Mouse (Mus musculus) adrenal gland, adult 2 months (tissue): ENCODE measurements around the gene Lasp1. TPM values are rescaled to one million over a fixed set of nuclear protein-coding genes. Genes with fewer than 3 reads are reported as not detected.
A peak's percentile ranks its signal among the peaks of the same experiment; 100 is the strongest.

ENCODE experiments used
- DNase-seq: peaks from one replicate; pipeline ENCODE4 v3.0.0; 2021
- polyA plus RNA-seq: library from polyadenylated mRNA; depleted of rRNA; stranded (reverse); fragments of >200 nt; gene quantifications from 2 replicates; pipeline ENCODE4 v1.2.3, GENCODE M21; 2012
- total RNA-seq, 2 experiments: library from RNA; stranded (reverse); gene quantifications; 2 replicates each; pipeline ENCODE4 v1.2.3; 2021

The Lasp1 gene
- total and polyA plus RNA-seq, 3 experiments = 118 to 172 (median 127) TPM

DNA sequence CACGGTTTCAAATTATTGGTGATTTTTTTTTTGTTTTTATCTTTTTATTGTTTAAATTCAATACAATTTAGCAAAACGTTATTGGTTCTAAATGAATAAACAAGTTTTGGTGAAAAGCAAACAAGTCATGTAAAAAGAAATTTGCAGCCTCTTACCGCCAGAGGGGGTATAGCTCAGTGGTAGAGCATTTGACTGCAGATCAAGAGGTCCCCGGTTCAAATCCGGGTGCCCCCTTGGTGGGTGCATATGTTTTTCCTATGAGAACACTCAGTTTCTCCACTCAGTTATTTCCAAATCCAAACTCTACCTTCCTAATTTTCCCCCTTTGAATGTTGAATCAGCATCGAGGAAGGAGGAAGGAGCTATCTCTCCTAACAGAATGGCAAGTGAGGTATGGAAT lies 1.9 kb upstream of the Lasp1 start:
- DNase-seq = peak; percentile 81

DNA sequence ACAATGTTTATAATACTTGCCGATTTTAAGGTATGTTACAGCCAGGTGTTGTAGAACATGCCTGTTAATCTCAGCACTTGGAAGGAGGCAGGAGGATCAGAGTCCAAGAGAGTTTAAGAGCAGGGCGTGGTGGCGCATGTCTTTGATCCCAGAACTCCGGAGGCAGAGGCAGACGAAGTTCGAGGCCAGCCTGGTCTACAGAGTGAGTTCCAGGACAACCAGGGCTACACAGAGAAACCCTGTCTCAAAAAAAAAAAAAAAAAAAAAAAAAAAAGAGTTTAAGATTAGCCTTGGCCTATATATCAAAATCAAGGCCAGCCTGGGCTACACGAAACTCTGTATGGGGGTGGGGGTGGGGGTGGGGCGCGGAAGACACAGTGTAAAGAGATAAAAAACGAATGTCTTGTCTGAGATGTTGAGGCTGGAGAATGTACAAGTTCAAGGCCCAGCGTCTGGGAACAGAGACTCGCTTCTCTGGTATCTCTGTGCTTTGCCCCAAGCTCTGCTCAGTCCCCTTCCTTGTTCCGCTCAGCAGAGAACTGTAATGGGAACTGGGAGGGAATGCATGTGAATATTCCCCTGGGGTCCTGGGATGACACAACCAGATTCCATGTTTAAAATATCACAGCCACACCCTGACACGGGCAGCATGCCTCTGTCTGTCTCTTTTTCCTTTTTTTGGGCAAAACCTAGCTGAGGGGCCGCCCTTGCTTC lies 1.3 kb upstream of the Lasp1 start:
- no peak for DNase-seq

DNA sequence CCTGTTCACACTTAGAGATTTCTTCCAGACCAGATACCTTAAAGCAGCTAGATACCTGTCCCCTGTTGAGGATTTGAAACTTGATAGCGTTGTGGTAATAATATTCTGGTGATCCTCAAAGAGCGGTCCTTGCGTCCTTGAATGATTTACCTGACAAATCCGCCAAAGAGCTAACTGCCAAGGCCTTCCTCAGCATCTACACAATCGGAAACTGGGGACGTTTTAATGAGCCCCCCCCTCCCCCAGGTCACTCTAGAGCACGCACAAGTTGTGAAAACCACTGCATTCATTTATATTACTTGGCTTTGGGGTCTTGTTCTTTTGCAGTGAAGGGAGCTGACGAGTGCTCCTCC lies 741 bp upstream of the Lasp1 start:
- DNase-seq = no peak

DNA sequence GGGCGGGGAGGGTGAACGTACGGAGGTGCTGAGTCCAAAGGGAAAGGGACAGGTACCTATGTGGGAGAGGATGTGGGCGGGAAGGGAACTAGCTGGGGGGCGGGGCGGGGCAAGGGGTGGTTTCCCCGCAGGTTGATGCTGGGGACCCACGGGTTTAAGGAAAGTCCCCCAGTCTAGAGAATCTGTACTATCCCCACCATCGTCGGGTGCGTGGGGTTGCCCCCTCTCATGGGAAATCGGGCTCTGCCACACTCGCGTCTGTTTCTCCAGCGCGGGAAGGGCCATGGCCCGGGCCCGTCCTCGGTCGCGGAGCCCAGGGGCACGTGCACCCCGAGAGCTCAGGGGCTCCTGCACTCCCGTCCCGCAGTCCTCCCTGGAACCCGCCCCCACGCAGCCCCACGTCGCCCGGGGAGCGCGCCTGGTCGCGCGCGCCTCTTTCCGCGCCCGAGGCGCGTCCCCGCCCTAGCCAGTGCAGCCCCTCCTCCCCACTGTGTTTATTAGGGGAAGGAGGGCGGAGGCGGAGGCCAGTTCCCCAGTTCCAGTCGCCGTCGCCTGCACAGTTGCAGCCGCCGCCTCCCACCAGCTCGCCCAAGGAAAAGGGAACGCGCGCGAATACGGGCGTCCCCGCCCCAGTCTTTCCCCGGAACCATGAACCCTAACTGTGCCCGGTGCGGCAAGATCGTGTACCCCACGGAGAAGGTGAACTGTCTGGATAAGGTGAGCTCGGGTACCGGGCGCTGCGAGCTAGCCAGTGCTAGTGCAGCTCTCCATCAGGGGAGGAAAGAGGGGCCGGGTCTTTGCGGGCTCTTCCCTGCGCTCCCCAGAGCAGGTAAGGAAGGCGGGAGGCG lies 570 bp downstream of the Lasp1 start:
- peak; percentile 95 for DNase-seq

DNA sequence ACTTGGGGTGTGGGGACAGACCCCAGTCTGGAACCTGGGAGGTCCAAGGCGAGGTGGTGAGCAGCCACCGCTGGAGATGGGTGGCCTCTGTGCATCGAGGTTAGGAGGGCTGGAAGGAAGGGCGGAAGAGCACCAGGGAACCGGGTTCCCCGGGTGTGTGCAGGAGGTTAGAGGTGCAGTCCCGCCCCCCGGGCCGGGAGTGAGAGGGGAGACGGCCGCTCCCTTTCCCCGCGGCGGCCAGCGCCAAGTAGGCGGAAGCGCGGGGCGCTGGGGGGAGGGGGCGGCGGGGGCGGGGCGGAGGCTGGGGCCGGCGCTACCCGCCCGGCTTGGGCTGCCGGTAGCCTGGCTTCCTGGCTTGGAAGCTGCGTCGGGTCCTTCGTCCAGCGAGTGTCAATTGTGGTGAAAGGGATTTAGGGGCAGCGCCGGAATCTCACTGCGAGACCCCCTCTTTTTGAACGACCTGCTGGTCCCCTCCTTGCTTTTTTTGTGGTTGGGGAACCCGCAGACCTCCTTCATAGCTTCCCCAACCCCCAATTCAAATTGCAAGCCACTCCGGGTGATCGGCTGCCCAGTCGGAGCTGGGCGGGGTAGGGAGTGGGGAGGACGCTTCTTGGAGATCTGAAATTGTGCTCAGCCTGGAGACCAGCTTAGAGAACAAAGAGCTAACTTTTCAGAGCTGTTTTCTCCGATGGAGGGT lies 1.3 kb downstream of the Lasp1 start:
- peak; percentile 89 for DNase-seq

DNA sequence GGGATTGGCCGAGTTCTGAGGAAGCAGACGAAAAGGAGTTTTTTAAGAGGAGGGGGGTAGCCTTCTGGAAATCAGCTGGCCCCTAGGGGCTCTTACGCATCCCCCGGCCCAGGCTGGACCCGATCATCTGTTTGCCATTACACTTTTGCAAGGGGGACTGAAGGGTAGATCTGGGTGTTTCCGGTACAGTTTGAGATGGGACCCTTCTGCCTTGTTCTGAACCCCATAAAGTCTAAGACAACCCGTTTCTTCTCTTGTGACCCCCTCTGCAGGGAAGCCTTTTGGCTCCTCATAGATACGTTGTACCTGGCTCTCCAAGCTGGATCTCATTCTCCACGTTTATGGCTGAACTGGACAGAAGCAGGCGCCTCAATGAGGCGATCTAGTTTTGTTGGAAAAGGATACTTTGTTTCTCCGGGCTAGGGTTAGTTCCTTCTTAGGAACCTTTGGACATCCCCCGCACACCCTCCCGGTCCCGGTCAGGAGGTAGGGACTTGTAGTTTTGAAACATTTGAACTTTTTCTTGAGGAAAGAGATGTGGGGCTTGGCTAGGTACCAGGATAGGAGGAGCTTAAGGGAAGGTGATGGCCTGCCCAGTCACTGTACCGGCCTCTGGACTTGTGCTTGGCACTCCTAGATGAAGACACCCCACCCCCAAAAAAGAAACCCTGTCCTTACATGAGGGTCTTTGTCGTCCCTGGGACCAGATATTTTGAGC lies 2.0 kb downstream of the Lasp1 start:
- peak; percentile 78 for DNase-seq

DNA sequence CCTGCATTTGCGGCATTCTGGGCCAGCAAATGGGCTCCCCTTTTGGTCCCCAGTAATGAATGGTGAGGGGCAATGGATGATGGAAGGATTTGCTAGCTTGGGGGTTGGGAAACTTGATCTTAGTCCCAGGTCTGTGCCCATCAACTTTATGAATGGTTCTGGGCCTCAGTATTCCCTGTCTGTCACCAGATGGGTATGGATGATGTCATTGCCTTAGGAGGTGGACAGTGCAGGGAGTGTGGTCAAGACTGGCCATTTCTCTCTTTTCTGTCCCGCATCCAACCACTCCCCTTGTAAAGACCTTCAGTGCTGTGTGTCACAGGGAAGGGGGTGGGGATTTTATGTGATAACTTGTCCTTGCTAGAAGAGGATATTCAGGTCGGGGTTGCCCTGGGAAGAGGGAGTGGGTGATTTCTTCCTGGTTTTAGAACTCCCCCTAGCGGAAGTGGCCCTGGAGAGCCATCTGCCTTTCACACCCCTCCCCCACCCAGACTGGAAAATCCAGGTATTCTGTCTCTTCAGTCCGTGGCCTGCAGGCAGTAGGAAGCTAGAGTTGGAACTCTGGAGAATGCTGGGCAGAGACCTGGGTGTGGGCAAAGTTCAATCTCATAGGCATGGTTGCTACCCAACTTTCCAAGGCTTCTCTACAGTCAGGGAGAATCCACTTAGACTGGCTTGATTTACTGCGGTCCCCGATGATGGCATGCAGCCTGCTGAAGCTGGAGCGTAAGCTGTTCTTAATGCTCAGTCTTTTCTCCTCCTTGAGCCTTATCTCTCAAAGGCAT lies 2.8 kb downstream of the Lasp1 start:
- DNase-seq = peak; percentile 91

DNA sequence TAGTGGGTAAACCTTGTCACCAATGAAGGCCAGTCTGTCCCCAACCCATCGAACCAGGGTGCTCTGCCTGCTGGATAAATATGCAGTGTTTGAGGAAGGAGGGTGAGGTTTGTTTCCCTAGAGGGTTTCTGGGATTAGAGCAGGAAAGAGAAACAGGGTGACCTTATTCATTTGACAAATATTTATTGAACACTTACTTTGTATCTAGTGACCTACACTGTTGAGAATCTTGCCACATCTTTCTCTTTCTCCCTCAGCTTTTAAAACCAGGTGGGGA lies 3.3 kb downstream of the Lasp1 start:
- no peak for DNase-seq

DNA sequence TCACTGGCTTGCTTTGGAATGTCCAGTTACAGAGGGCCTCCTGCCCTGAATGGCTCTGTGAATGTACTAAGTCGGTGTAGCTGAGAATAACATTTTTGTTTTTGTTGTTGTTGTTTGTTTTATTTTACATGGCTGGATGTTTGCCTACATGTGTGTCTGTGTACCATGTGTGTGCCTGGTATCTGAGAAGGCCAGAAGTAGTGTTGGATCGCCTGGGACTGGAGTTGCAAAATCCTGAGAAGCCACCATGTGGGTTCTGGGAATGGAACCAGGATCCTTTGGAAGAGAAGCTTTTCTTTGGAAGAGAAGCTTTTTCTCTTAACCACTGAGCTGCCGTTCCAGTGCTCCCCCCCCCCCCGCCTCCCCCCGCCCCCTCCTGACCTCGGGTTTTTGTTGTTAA lies 3.7 kb downstream of the Lasp1 start:
- peak; percentile 34 for DNase-seq

DNA sequence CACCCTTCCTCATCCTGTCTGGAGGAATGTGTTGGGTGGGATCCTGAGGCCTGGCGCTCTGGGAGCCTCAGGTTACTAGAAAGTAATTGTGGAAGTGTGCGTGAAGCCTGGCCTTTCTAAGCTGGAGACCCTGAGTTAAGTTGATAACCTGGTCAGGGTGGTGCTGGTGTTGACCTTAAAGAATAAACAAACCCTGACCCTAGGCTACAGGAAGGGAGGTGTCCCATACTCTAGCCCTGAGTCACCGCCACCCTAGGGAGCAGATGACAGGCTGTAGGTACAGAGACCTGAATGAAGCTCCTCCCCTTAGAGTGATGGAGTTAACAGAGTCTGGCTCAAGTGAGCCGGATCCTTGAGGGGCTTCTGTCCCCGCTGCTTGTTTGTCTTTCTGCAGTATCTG lies 5.0 kb downstream of the Lasp1 start:
- DNase-seq = peak; percentile 46

DNA sequence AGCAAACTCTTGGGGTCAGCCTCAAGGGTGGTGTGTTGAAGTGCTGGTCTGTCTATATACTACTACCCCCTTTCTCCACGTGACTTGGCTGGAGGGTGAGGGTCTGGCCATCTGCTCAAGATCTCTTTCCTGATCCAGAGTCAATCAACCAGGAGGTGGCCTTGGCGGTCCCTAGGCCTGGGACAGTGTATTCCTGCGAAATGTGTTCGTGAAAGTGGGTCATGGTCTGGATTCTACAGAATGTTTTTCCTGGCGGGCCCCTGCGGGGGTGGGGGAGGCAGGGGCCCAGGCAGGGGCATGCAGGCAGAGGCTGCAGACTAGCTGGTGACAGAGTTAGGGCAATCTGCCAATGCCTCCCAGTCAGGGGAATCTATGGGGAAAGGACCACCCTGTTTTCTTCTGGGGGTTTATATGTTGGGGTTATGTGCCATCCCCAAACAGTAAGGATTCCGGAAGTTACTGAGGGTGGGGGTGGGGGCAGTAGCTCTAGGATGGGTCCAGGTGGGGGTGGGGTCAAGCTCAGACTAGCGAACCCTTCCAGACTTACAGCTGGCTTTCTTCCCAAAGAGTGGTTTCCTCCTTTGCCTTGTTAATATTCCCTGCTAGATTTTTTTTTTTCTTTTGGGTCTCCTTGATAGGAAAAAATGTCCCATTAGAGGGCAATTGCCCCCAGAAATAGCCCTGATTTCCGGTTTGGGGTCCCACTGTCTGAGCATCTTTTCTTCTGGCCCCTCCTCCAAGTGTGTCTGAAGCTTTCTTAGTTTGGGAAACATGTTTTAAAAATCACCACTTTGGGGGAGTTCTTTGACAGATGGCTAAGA lies 6.3 kb downstream of the Lasp1 start:
- DNase-seq = peak; percentile 66

DNA sequence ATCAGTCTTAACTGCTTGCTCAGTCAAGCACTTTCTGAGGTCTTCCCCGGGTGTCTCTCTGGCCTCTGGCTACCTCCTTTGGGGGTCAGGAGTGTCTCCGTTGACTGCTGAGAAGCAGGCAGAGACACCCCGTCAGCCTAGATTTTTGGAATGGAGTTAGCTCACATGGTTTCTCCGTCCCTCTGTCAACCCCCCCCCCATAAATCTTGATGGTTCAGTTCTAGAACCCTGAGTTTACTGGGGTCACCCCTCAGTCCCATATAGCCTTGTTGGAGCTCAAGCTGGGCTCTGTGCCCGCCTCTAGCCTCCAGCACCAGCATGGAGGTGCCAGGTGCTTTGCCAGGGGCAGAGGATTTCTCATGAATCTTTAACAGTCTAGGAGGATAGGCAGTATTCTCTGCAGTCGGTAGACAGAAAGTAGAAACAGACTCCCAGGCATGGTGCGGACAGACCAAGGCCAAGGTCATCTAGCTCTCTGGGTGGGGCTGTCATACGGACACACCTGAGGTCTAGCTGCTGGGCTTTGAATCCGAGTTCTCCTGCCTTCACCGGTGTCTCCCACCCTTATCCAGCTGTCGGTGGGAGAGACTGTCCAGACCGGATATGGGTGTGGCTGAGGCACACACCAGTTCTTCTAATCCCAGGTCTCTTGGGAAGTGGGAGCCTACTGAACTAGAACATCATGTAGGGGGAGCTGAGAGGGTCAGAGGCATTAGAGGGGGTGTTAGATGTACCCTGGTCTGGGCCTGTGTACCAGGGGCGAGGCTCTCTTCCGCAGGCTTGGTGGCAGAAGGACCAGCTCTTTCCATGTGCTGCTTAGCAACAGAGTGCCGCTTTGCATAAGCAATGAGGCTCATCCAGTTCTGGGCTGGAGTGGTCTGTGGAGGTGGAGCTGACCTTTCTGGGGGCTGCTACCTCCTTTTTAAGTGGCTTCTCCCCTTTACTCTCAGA lies 7.1 kb downstream of the Lasp1 start:
- peak; percentile 39 for DNase-seq

DNA sequence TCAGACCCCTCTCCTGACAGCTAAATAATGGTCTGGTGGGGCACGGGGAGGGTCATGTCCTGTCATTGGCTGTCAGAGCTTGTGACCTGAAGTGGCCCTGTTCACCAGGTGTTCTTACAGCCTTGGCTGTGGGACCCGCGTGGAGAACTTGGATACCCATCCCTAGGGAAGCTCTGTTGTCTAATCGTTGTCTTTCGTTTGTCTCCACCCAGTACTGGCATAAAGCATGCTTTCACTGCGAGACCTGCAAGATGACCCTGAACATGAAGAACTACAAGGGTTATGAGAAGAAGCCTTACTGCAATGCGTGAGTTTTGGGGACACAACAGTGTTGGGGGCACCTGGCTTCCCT lies 7.8 kb downstream of the Lasp1 start:
- no peak for DNase-seq

DNA sequence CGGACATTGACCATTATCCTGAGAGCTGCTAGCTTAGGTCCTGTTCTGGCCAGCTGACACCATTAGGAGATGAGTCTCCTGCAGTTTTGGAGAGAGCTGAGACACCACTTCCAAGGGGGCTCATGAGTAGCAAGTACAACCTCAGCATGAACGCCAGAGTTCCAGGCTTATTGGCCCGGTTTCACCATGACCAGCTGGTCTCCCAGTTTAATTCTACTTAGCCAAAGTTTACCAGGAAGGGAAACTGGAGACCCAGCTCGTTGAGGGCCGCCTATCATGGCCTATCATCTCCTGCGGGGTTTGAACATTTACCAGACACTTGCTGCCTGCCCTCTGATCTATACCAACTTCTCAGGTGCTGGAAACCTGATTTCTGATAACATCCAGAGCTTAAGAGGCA lies 8.8 kb downstream of the Lasp1 start:
- no peak for DNase-seq

DNA sequence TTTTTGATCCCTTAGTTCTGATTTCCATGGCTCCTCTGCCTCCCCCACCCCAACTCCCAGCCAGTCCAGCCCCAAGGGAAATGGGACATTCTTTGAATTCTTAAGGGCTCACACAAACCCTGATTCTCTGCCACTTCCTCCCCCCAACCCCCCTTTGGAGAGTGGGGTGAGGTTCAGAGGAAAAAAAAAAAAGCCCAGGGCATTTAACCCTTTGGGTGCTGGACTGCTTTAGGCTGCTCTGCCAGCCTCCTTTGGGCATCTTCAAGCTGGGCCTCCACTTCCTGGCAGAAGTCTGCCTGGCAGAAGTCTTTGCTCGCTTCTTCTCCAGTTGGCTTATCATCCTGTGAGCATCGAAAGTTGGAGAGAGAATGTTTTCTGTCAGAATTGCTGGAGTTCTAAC lies 9.3 kb downstream of the Lasp1 start:
- peak; percentile 42 for DNase-seq

DNA sequence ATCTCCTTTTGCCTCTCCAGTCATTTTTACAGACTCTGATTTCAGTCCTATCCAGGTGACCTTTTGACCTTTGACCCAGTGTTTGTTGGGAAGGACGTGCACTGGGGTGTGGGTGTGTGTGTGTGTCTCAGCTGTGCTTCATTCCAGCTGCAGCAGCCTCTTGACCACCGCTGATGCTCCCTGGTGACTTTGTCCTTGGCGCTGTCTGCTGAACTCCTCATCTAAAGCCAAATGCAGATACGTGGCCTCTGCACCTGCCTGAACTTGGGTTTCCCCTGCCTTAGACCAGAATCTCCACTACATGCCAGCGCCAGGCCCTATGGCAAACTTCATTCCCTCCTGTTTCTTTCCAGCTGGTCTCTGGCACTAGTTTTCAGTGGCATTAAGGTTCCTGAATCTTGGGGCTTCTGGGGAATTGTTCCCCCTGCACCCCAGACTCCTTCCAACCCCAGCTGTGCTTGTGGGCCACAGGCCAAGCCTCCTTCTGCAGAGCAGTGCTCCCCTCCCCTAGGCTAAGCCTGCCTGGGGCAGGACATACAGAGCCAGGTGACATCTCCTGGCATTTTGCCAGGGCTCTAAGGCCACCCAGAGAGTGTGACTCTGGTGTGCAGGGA lies 9.9 kb downstream of the Lasp1 start:
- DNase-seq = peak; percentile 59

DNA sequence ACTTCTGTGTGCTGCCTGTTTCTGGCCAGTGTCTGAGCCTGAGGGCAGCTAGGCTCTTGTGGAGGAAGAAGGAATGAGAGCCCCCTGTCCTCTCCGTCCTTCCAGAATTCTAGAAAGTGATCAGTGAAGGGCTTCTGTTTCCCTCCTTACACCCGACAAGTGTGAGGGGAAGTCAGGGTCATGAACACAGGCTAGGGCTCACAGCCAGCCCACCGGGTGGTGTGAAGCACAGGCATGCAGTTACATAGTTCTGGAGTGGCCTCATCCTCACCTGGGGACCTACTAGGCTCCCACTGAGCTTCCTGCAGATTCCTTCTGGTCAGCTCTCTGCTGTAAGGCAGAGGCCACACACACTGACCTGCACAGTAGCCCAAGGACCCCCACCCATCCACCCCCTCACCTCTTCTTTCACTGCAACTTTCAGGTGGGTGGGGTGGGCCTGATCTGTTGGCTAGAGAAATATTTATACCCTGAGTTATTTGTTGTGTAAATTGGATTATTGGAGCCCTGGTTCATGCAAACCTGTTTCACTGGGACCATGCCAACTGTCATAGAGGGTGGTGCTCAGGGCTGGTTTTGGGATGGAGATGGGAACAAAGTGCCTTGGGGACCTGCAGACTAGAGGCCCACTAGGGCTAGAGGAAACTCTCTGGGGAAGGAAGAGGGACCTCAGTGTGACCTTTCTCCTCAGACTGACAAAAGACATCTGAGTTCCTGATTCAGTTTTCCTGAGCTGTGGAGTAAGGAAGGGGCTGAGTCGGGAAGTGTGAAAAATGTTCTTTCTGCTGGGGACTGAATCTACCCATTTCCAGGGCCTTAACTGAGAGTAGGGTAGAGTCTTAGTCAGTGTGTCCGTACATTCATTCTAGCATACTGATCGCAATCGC lies 10.7 kb downstream of the Lasp1 start:
- DNase-seq = peak; percentile 29

DNA sequence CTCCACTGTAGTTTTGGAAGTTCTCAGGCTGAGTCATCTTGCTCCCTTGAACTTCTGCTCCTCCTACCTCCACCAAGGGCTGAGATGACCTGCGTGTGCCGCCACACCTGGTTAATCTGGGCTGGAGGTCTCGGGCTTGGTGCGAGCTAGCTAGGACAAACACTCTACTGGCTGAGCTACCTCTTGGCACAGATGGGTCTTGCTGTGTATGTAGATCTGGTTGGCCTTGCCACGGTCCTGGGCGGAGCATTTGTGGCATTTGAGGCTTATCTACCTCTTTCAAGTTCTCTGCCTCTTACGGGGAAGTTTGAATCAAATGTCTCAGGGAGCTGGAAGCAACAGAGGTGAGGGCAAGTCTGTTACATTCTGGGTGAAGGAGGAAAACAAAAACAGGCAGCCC lies 11.6 kb downstream of the Lasp1 start:
- peak; percentile 73 for DNase-seq
